Mouse (Mus musculus) E14TG2a.4 (cell line): ENCODE measurements around the gene Snx17.

Source experiments
- CTCF ChIP-seq: conservative IDR thresholded peaks from 2 replicates; pipeline ENCODE4 v1.5.1; 2014; ENCODE audit warnings: low read length
- NANOG ChIP-seq: IDR thresholded peaks from 2 replicates; pipeline ENCODE4 v1.6.1; 2014; ENCODE audit warnings: borderline replicate concordance, low read length, mixed read lengths
- POU5F1 ChIP-seq: IDR thresholded peaks from 2 replicates; pipeline ENCODE4 v1.6.1; 2014; ENCODE audit warnings: low read length, borderline replicate concordance

DNA sequence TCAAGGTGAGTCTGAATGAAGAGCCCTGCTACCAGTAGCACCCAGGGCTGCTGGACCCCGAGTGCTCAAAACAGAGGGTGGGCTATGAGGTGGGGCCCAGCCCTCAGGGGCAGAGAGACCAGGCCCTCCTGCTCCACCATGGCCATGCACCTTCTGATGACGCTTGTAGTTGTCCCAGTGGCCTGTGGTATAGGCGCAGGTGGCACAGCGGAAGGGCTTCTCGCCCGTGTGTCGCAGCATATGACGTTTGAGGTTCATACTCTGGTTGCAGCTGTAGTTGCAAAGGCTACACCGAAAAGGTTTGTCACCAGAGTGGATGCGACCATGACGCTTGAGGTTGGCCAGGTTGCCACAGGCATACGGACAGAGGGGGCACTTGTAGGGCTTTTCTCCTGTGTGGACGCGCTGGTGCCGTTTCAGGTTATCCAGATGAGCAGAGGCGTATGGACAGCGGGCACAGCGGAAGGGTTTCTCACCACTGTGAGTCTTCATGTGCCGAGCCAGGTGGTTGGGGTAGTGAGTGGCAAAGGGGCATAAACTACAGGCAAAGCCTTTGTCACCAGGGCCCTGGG lies 6.4 kb downstream of the Snx17 start:
- no peak for TF ChIP-seq CTCF
- no peak for TF ChIP-seq POU5F1
- TF ChIP-seq NANOG = no peak
